Mouse (Mus musculus): ENCODE data around the gene Lmln.
"Not testable (repeated sequence)": the region's sequence is repeated elsewhere in the genome, so short reads cannot be mapped to it uniquely, and the experiment has no call there.

The Lmln gene

GRCm38 (mm10) chr16:33062024-33062681 is at the start of gene Lmln:
Gene Lmln, plus strand, starts transcription at chr16:33062521.
- peak; percentile 53 to 74 for DNase-seq (ENCODE audit: low read depth in 1 of 2, low spot score in 2 of 2)

DNA sequence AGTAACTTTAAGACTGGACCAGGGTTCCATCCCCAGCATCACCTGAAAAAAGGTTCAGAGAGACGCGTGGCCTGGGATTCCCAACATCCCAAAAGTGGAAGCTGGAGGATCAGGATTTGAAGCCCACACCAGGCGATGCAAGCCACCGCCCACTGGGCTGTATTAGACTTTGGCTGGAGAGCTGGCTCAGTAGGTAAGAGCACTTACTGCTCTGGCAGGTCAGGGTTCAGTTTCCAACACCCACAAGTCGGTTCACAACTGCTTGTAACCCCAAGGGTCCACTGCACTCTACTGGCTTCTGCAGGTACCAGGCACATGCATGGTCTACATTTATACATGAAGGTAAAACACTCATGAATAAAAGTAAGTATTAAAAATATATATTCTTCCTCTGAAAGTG is 48.5 kb upstream of the Lmln start:
- no peak for DNase-seq (ENCODE audit: low read depth in 1 of 2, low spot score in 2 of 2)

GRCm38 (mm10) chr16:33014921-33015320 is 47.4 kb upstream of the Lmln start:
- DNase-seq (ENCODE audit: low read depth in 1 of 2, low spot score in 2 of 2) = no peak

DNA sequence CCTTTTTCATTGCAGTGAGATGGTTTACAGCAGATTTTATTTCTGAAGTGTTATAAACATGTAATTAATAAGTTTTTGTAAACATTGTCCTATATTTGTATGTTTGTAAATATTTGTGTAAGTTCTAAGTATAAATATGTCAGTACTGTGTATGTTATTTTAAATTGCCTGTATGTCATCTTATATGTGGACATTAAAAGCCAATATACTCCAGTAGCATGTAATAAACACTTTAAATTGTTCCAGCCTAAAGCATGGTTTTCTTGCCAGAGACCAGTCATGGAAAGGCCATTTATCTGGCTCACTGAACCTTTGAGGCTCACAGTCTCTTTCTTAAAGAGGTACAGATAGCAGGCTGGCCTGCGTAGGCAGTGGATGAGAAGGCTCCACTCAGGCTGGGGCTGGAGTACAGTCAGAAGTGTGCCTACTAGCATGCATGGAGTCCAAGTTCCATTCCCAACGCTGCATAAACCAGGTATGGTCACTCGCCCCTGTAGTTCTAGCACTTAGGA is 46.9 kb upstream of the Lmln start:
- no peak for DNase-seq (ENCODE audit: low read depth in 1 of 2, low spot score in 2 of 2)

- no peak for DNase-seq (ENCODE audit: low read depth in 1 of 2, low spot score in 2 of 2)
Observed at GRCm38 (mm10) chr16:33015986-33016385, 46.3 kb upstream of the Lmln start.

GRCm38 (mm10) chr16:33017677-33018349 is 44.5 kb upstream of the Lmln start:
- DNase-seq (ENCODE audit: low read depth in 1 of 2, low spot score in 2 of 2) = no peak

DNA sequence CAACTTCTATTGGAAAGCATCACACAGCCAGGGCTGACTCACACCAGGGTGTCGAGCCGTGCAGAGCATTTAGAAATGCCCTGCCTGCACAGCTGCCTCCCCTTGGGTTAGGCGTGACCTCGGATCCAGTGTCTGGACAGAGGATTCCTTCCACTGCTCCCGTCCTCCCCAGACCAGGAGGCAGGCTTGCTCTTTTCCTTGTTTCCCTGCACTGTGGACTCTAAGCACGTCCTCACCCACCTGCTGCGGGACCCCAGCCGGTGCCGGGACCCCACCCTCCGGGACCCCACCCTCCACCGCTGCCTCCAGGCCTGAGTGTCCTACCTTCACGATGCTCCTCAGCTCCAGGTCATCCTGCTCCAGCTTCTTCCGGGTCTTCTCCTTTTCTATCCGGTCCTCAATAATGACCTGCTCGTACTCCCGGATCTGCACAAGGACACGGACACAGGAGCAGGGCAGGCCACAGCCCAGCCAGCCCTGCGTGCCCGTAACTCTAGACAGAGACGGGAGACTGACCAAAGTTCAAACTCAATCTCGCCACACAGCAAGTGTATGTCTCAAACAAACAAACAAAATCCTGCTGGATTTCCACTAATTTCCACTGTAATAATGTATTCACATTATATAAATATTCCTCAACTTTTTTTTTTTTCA is 43.1 kb upstream of the Lmln start:
- DNase-seq (ENCODE audit: low read depth in 1 of 2, low spot score in 2 of 2) = no peak

DNA sequence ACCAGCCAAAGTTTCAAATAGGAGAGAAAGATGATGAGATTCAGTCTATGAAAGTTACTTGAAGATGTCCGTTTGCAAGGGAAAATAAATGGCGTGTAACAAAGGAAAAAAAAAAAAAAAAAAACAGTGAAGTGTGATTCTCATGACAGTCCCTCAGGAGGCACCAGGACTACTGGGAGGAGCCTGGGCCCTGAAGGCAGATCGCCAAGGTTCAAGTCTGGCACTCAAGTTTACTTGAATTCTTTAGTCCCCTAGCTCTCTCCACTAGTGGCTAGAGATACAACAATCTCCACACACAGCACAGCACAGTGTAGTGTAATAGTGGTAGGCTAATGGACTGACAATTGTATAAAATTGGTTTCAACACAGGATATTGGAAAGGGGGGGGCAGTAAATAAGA is 40.9 kb upstream of the Lmln start:
- DNase-seq (ENCODE audit: low read depth in 1 of 2, low spot score in 2 of 2) = no peak

DNA sequence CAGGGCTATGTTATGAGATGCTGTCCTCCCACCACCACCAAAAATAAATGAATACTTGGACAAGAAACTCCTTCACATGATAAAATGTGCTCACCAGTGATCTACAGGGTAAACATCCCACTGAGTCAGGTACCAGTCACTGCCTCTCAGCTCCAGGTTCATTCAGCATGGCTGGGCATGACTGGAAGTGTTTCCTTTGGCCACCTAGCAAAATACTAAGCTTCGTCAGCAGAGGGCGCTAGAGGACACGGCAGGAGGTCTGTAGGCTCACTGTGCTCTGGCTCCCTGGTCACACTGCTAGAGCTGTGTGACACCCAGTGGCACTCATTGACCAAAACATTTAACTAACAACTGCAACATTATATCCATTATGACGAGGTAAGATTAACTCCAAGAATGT is 38.6 kb upstream of the Lmln start:
- DNase-seq (ENCODE audit: low read depth in 1 of 2, low spot score in 2 of 2) = peak; percentile 62

DNA sequence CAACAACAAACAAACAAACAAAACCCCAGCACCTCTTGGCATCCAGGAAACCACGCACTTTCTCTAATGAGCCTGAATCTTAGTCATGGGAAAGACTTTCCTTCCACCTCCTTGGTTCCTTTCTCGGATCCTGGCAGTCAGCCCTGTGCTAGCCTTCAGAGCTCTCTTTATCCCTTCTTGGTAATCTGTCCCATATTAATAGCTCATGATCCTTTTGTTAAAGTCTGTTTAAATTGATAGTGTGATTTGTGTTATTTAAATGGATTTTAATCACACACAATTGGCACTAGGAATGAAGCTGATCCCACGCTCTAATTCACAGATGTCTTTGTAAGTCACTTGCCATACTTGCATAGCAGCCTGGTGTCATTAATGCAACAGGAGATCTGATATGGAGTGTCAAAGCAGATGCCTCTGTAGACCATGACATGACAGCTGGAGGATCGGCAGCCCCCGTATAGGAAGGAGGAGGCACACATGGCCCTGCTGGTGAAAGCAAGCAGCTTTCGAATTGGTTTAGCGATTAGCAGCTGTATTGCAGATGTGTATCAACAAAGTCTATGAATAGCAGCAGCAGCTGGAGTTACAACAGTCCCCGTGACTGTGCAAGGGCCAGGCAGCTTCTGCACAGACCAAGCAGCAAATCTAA is 37.7 kb upstream of the Lmln start:
- DNase-seq (ENCODE audit: low read depth in 1 of 2, low spot score in 2 of 2) = no peak

DNA sequence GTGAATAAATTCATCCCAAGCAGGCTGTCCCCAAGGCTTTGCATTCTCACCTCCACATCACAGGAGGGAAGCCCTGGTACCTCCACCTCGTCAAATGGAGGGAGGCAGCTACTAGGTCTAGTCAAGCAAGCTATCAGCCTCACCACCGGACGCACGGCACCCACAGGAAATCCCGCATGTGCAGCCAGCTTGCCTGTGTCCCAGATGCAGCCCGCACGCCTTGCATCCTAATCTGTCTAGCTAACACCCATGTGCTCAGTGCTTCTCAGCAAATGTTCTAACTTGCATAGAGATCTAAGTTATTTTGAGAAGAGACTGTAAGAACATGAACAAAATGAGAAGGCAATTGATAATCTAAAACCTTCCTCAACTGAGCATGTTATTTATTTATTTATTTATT is 36.0 kb upstream of the Lmln start:
- DNase-seq (ENCODE audit: low read depth in 1 of 2, low spot score in 2 of 2) = no peak

DNA sequence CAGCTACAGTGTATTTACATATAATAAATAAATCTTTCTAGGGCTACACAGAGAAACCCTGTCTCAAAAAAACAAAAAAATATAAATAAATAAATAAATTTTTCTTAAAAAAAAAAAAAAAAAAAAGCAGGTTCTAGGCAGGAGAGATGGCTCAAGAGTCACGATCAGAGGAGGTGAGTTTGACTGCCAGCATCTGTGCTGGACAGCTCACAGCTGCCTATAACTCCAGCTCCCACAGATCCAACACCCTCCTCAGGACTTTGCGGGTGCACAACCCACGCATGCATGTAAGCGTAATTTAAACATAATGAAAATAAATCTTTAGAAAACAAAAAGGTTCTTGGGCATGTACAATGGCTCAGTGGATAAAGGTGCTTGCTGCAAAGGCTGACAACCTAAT is 26.3 kb upstream of the Lmln start:
- no peak for DNase-seq (ENCODE audit: low read depth in 1 of 2, low spot score in 2 of 2)

DNA sequence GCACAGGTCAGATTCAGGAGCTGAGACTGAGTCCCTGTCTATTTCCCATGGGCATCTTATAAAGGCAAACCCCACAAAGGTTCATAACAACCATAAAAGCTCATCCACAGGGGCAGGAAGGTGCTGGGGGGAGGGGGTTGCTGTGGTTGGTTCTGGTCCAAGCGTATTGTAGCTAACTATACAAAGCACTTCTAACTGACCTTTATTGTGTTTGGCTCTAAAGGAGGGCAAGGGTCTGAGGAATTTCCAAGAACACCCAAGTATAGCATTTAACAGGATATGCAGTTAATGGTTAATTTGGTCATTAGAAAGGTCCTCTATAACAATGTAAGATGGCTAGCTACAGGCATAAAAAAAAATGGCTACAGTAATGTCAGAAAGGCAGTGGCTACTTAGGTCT is 19.6 kb upstream of the Lmln start:
- DNase-seq (ENCODE audit: low read depth in 1 of 2, low spot score in 2 of 2) = no peak

GRCm38 (mm10) chr16:33043268-33043667 is 19.1 kb upstream of the Lmln start:
- no peak for DNase-seq (ENCODE audit: low read depth in 1 of 2, low spot score in 2 of 2)

DNA sequence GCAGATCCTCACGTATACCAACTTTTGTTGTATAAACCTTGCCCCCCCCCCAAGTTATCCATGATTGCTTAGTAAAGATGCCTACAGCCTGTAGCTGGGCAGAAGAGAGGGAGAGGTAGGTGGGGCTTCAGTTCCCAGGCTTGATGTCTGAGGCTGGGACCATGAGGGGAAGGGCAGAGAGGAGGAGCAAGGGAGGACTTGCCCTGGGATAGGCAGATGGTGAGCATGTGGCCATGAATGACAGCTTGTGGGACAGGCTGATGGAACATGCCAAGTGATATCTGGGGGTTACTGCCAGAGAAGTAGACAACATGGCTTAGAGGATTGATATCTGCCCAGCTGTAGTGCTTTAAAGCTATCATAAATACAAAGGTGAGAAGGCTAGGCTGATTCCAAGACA is 14.3 kb upstream of the Lmln start:
- no peak for DNase-seq (ENCODE audit: low read depth in 1 of 2, low spot score in 2 of 2)

GRCm38 (mm10) chr16:33048686-33049085 is 13.6 kb upstream of the Lmln start:
- DNase-seq (ENCODE audit: low read depth in 1 of 2, low spot score in 2 of 2) = no peak

DNA sequence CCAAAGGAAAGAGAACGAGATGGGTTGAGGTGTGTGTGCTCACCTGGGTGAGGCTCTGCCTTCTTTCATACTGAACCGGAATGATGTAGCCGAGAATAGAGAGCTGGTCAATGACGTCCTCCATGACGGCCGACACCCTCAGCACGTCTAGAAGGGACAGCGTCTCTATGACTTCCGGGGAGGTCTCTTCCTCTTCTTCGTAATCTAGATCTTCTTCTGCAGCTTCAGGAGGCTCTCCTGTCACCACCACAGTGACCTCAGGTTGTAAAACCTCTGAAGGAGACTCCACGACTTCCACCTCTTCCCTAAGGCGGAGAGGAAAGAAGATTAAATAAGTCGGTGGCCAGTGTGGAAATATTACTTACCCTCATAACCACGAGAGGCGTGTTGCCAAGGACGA is 12.5 kb upstream of the Lmln start:
- DNase-seq (ENCODE audit: low read depth in 1 of 2, low spot score in 2 of 2) = no peak

DNA sequence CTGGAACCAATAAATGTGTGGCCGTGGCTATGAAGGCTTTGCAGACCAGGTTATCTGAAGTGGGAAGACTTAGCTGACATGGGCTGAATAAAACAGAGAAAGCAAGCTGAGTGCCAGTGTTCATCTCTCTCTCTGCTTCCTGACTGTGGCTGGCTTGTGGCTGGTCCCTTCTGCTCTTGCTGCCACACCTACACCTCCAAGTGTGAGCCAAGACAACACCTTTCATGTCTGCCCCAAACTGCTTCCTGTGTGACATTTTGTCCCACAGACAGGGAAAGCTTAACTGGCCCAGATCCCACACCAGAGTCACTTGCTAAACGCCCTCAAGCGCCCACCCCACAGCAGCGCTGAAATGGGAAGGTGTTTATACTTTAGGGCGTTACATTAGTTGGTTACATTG is 9.2 kb upstream of the Lmln start:
- no peak for DNase-seq (ENCODE audit: low read depth in 1 of 2, low spot score in 2 of 2)

DNA sequence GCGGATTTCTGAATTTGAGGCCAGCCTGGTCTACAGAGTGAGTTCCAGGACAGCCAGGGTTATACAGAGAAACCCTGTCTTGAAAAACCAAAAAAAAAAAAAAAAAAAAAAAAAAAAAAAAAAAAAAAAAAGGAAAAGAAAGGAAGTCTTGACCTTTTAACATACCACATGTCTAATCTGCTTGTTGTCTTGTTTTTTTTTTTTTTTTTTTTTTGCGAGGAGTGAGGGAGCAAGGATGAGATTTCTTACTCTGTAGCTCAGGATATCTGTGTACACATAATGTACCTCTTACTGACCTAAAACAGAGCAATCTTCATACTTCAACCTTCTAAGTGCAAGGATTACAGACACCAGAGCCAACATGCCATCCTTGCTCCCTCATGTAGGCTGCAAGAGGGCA is 7.4 kb upstream of the Lmln start:
- not testable (repeated sequence) for DNase-seq (ENCODE audit: low read depth in 1 of 2, low spot score in 2 of 2)

DNA sequence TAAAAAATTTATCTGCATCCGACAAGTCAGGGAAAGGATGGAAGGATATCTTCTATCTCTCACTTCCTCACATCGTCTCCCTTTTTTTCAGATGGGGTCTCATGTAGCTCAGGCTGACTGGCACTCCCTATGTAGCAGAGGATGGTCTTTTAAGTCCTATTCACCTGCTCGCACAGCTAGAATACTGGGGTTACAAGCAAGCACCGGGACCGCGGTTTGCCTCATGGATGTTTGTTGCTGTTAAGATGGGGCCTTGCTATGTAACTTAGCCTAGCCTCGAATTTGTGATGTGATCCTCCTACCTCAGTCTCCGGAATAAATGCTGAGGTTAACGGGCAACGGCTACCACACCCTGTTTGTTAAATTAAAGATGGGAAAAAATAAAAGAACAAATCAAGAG is 6.7 kb upstream of the Lmln start:
- DNase-seq (ENCODE audit: low read depth in 1 of 2, low spot score in 2 of 2) = no peak

DNA sequence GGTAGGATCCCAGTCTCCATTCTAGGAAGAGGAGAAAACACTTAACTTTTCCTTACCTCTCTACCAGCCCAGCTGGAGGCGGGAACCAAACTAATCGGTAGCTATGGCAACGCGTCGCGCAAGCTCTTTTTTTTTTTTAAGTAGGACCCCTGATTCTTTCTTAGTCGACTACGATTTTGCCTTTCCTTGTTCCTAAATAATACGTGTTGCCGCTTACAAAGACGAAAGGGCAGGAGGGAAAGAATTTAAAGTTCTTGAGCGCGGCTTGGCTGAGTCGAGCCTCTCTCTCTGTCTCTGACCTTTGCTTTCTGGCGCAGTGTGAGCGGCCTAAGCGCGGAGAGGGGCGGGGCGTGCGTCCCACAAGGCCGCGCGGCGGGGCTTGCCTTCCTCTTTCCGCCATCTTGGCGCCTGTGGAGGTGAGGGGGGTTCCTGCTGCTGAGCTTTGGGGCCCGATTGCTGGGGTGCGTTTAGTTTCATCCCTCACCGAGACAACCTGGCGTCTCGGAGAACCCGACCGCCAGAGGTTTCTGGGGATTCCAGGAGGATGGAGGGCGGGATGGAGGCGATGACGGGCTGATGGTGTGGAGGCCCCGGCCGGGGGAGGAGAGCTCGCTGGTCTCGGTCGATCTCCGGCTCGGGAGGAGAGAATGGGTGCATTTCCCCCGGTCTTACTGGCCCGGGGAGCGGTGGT is 6.1 kb upstream of the Lmln start, which contains the start of the genes Iqcg and Rpl35a:
TSS of gene Iqcg (minus strand) at position 124 of the 691 bp plus-strand sequence.
TSS of gene Rpl35a (plus strand) at position 359 of the 691 bp plus-strand sequence.
- peak; percentile 78 to 88 for DNase-seq (ENCODE audit: low read depth in 1 of 2, low spot score in 2 of 2)

Data from monocyte, adult 2 months (primary cell).